Mouse (Mus musculus) heart, adult 2 months (tissue): ENCODE results near the gene A730061H03Rik.

Experiments
- CTCF ChIP-seq: fragments of 200-600 bp; IDR thresholded peaks from 2 replicates; pipeline ENCODE4 v1.8.1; 2022; ENCODE audit warnings: antibody characterized with exemption, mild to moderate bottlenecking, moderate library complexity
- EP300 ChIP-seq: fragments of 200-500 bp; IDR thresholded peaks from 2 replicates; pipeline ENCODE4 v1.6.1; 2011; ENCODE audit warnings: low read depth, low read length, control low read depth; ENCODE audit not compliant: insufficient read depth
- POLR2A ChIP-seq: fragments of 200-500 bp; IDR thresholded peaks from 2 replicates; pipeline ENCODE4 v1.6.1; 2011; ENCODE audit warnings: mild to moderate bottlenecking, low read depth, low read length, control low read depth; ENCODE audit not compliant: insufficient read depth

DNA sequence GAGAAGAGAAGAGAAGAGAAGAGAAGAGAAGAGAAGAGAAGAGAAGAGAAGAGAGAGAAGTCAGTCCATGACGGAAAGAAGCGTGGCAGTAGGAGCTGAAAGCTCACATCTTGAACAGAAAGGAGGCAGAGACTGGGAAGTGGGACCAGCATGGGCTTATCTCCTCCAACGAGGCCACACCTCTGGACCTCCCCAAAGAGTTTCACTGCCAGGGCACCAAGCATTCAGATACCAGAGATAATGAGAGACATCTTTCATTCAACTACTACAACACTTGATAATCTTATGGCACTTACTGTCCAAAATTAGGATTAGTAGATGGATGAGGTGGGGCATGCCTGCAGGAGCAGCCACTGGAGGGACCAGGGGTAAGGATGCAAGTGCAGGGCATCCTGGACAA is 4.4 kb downstream of the A730061H03Rik start:
- no peak for TF ChIP-seq POLR2A
- no peak for TF ChIP-seq CTCF
- no peak for TF ChIP-seq EP300
